Mouse (Mus musculus) kidney, adult 2 months (tissue): ENCODE data around the gene Slc26a5. TPM values are rescaled to one million over a fixed set of nuclear protein-coding genes. Genes with fewer than 3 reads are reported as not detected.

Experiments
- DNase-seq: peaks from one replicate; pipeline ENCODE4 v3.0.0; 2021
- H3K27ac ChIP-seq: fragments of 200-500 bp; 2 replicates; pipeline ENCODE4 v1.5.1; 2012; ENCODE audit warnings: low read depth, low read length, control low read depth, inconsistent platforms; ENCODE audit not compliant: insufficient read depth
- H3K27me3 ChIP-seq: fragments of 200-500 bp; replicated peaks from 2 replicates; pipeline ENCODE4 v1.6.1; 2012; ENCODE audit warnings: mild to moderate bottlenecking, moderate library complexity, low read length, inconsistent platforms; ENCODE audit not compliant: control insufficient read depth, insufficient read depth
- H3K36me3 ChIP-seq: fragments of 200-500 bp; 2 replicates; pipeline ENCODE4 v1.6.1; 2012; ENCODE audit warnings: mild to moderate bottlenecking, moderate library complexity, low read length, inconsistent platforms; ENCODE audit not compliant: control insufficient read depth, insufficient read depth
- H3K4me1 ChIP-seq: fragments of 200-500 bp; 2 replicates; pipeline ENCODE4 v1.6.1; 2011; ENCODE audit warnings: low read length; ENCODE audit not compliant: control insufficient read depth, insufficient read depth
- H3K4me3 ChIP-seq: fragments of 200-500 bp; 2 replicates; pipeline ENCODE4 v1.5.1; 2011; ENCODE audit warnings: mild to moderate bottlenecking, low read depth, low read length, control low read depth; ENCODE audit not compliant: insufficient read depth
- CTCF ChIP-seq: fragments of 200-500 bp; conservative IDR thresholded peaks from 2 replicates; pipeline ENCODE4 v1.5.1; 2011; ENCODE audit warnings: low read depth, mild to moderate bottlenecking, control low read depth, low read length, moderate library complexity, mixed read lengths; ENCODE audit not compliant: insufficient read depth, insufficient read length
- POLR2A ChIP-seq: fragments of 200-500 bp; IDR thresholded peaks from one replicate; pipeline ENCODE4 v1.6.1; 2011; ENCODE audit warnings: low read depth, low read length, control low read depth
- WGBS: fragments of 180-500 bp; shearing (Covaris S2); methylation state at CpG from one replicate; pipeline ENCODE4 v1.1.7; 2018; 5-methylcytosine and 5-hydroxymethylcytosine counted together
- polyA plus RNA-seq: library from polyadenylated mRNA; depleted of rRNA; stranded (reverse); fragments of >200 nt; gene quantifications from 2 replicates; pipeline ENCODE4 v1.2.3, GENCODE M21; 2012

Gene Slc26a5
- polyA plus RNA-seq, 1 experiment: not detected

GRCm38 (mm10) chr5:21810924-21811323 lies 54.5 kb downstream of the Slc26a5 start:
- Histone ChIP-seq H3K4me3 (no peak overlapping the region), H3K36me3 (no peaks in the 10 kb centered on the region), H3K4me1 (no peaks in the 10 kb centered on the region), H3K27me3 (no peaks in the 10 kb centered on the region), H3K27ac (no peak overlapping the region)
- no peak for TF ChIP-seq POLR2A
- TF ChIP-seq CTCF: no peak
- no peak for DNase-seq
- WGBS: 75% methylated on average over 10 of the region's 10 CpGs

- DNase-seq: no peak
- H3K4me1 ChIP-seq: no peaks in the 10 kb centered on the region
- 85% methylated on average over 4 of the region's 4 CpGs for WGBS
These were observed 60.6 kb downstream of the Slc26a5 start for GRCm38 (mm10) chr5:21804837-21805236.

GRCm38 (mm10) chr5:21803691-21804188 lies 61.7 kb downstream of the Slc26a5 start:
- no peak for DNase-seq
- Histone ChIP-seq H3K27me3 (no peaks in the 10 kb centered on the region), H3K4me1 (no peaks in the 10 kb centered on the region), H3K36me3 (peaks cover 15% of the 10 kb centered on the region; the same call in 1 of the 2 replicates), H3K4me3 (no peak overlapping the region), H3K27ac (no peak overlapping the region)
- no peak for TF ChIP-seq POLR2A
- TF ChIP-seq CTCF: no peak
- WGBS: 94% methylated on average over 12 of the region's 12 CpGs

More at GRCm38 (mm10) chr5:21804837-21805236, 60.6 kb downstream of the Slc26a5 start:
- H3K4me3 ChIP-seq: no peak overlapping the region
- H3K36me3 ChIP-seq: peaks cover 11% of the 10 kb centered on the region; the same call in 1 of the 2 replicates
- H3K27me3 ChIP-seq: no peaks in the 10 kb centered on the region
- no peak for TF ChIP-seq POLR2A
- no peak for TF ChIP-seq CTCF
- H3K27ac ChIP-seq: no peak overlapping the region

GRCm38 (mm10) chr5:21802907-21803306 lies 62.5 kb downstream of the Slc26a5 start:
- H3K36me3 ChIP-seq: peaks cover 18% of the 10 kb centered on the region; the same call in 1 of the 2 replicates
- H3K27me3 ChIP-seq: no peaks in the 10 kb centered on the region
- 72% methylated on average over 9 of the region's 9 CpGs for WGBS
- no peaks in the 10 kb centered on the region for H3K4me1 ChIP-seq
- no peak for TF ChIP-seq CTCF
- no peak for TF ChIP-seq POLR2A
- no peak overlapping the region for H3K4me3 ChIP-seq
- DNase-seq: no peak
- H3K27ac ChIP-seq: no peak overlapping the region

GRCm38 (mm10) chr5:21792166-21792565 lies 73.2 kb downstream of the Slc26a5 start:
- H3K27me3 ChIP-seq: no peaks in the 10 kb centered on the region
- H3K4me3 ChIP-seq: no peak overlapping the region
- H3K27ac ChIP-seq: no peak overlapping the region
- peaks cover 4% of the 10 kb centered on the region; the same call in 1 of the 2 replicates for H3K36me3 ChIP-seq
- TF ChIP-seq CTCF (no peak), POLR2A (no peak)
- H3K4me1 ChIP-seq: peaks cover 6% of the 10 kb centered on the region; the same call in 1 of the 2 replicates
- no peak for DNase-seq

GRCm38 (mm10) chr5:21789061-21789460 lies 76.3 kb downstream of the Slc26a5 start:
- Histone ChIP-seq H3K36me3 (no peaks in the 10 kb centered on the region), H3K27me3 (no peaks in the 10 kb centered on the region), H3K4me1 (peaks cover 8% of the 10 kb centered on the region), H3K27ac (no peak overlapping the region), H3K4me3 (no peak overlapping the region)
- TF ChIP-seq CTCF: no peak
- TF ChIP-seq POLR2A: no peak
- no peak for DNase-seq
- 45% methylated on average over 5 of the region's 5 CpGs for WGBS

- Histone ChIP-seq H3K4me1 (peaks cover 8% of the 10 kb centered on the region), H3K36me3 (no peaks in the 10 kb centered on the region), H3K4me3 (peak overlapping the region; percentile 87), H3K27me3 (no peaks in the 10 kb centered on the region), H3K27ac (peak overlapping the region; percentile 47)
- no peak for DNase-seq
- no peak for TF ChIP-seq CTCF
- TF ChIP-seq POLR2A: no peak
- 28% methylated on average over 11 of the region's 11 CpGs for WGBS
These were observed 78.0 kb downstream of the Slc26a5 start for GRCm38 (mm10) chr5:21787186-21788105.
